Mouse (Mus musculus): Measurements from ENCODE around the gene Taf15. TPM values are rescaled to one million over a fixed set of nuclear protein-coding genes. Genes with fewer than 3 reads are reported as not detected.

Taf15 gene
- 150 TPM for polyA plus RNA-seq (2021)

DNA sequence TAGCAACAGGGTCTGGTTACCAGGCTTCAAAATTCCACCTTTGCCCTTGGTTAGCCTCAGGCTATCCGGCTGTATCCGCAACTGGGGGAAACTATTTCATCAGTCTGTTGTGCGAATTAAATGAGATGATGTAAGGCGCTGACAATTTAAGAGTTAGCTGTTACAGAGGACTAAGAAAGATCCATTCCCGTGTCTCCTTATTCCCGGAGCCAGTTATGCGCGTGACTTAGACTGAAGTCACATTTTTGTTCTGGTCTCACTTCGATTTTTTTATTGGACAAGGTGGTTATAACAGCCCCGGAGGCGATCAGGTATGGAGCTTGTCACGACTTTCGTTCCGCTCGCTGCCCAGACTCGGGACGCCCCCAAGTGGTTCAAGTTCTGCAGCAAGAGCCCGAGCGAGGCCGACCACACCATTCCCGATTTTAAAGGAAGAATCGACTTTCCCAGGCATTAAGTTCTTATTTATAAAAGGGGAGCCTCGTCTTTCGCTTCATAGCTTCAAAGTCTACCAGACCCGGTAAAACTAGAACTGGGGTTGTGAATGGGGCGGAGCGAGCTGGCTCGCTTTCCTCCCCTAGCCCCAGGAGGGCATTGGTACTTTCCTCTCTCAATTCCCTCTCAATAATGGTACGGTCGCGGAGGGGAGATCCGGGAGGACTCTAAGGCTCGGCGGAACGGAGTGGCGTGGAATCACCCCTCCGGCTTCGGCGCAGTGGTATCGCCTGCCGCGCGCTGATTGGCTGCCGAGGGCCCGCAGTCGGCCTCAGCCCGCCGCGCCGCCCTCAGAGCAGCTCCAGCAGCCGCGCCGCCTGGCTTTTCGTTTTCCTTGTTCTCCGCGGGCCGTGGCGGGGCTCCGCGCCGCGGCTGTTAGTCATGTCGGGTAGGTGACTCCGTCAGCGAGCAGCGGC is at the start of gene Taf15:
Gene Taf15, plus strand, starts transcription at position 763 of the 911 bp plus-strand sequence.
- CTCF ChIA-PET, result interaction anchor here (1.2 to 1.9 kb wide), 7 partner anchors 10 to 32 kb away, joined by 3 to 16 read pairs (median 7); partner anchors contain the start of gene Mmp28
- peak; percentile 83 for TF ChIP-seq CTCF (IDR thresholded peaks at IDR 0.05)
- POLR2A ChIA-PET, result interaction anchor here (0.8 to 2.4 kb wide), 4 partner anchors 10 to 30 kb away, joined by 3 to 8 read pairs (median 6); no protein-coding TSS in a partner anchor
- no peaks in the 10 kb centered on the region for H3K27me3 ChIP-seq
- peak; percentile 98 for ATAC-seq
- DNase-seq (ENCODE audit: low read depth, low spot score), result peak; percentile 91
- in situ Hi-C loops (cut with MboI; ENCODE audit: low pct_unique_long_range_greater_than_20kb), result no loop called here

GRCm38 (mm10) chr11:83424681-83425080 is 48.2 kb upstream of the Taf15 start:
- DNase-seq (ENCODE audit: low read depth, low spot score), result no peak
- TF ChIP-seq CTCF (IDR thresholded peaks at IDR 0.05), result peak; percentile 84
- CTCF ChIA-PET, result interaction anchor here (0.9 to 2.4 kb wide), 17 partner anchors 10 to 103 kb away, joined by 3 to 13 read pairs (median 5); no protein-coding TSS in a partner anchor
- ATAC-seq, result no peak
- peaks cover 26% of the 10 kb centered on the region for H3K27me3 ChIP-seq
- in situ Hi-C loops (cut with MboI; ENCODE audit: low pct_unique_long_range_greater_than_20kb), result loop anchor here (5.0 to 10.0 kb wide), 2 partner anchors 70 to 97 kb away; no protein-coding TSS in a partner anchor
- POLR2A ChIA-PET, result no interaction called here

DNA sequence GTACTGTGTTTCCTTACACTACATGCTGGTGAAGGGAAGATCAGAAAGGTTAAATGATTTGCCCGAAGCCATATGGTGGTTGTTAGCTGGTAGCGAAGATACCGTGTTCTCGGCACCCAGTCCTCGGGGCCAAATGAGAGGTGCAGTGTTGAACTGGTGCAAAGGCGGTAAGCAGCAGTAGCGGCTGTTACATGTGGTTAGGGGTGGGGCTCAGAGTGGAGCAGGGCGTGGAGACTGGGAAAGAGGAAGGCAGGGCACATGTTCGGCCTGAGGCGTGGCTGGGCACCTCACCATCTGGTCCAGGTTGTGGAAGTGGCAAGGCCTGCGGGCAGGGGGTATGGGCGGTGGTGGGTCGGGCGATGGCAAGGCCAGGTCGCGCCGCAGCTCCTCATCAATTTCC is 45.9 kb upstream of the Taf15 start:
- ChIA-PET CTCF (interaction anchor here (0.9 kb wide), 1 partner anchor 10 kb away, joined by 3 read pairs; no protein-coding TSS in a partner anchor), POLR2A (no interaction called here)
- no peak for TF ChIP-seq CTCF (IDR thresholded peaks at IDR 0.05)
- DNase-seq (ENCODE audit: low read depth, low spot score), result no peak
- in situ Hi-C loops (cut with MboI; ENCODE audit: low pct_unique_long_range_greater_than_20kb), result loop anchor here (10.0 kb wide), 1 partner anchor 72 kb away; no protein-coding TSS in a partner anchor
- peaks cover 36% of the 10 kb centered on the region for H3K27me3 ChIP-seq
- no peak for ATAC-seq

DNA sequence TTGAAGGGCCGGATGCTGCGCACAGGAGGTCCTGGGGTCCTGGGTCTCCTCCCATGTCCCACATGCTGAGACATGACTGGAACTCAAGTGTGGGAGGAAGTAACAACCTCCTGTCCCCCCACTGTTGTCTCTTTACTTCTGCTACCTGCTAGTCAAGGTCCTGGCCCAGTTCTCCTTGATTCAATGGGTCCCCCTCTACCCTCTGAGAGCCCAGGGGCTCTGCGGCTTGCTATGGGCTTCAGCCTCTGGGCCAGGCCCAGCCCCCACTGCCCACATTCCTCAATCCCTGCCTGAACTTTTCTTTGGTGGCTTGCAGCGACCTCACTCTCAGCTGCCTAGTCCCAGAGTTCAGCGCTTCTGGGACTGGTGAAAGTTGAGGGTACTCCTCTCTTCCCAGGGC is 43.5 kb upstream of the Taf15 start, which contains the start of gene Gas2l2:
Gene Gas2l2, minus strand, starts transcription at position 101 of the 400 bp plus-strand sequence.
- TF ChIP-seq CTCF (IDR thresholded peaks at IDR 0.05), result no peak
- ATAC-seq (no peak), DNase-seq (ENCODE audit: low read depth, low spot score) (no peak)
- peaks cover 36% of the 10 kb centered on the region for H3K27me3 ChIP-seq
- in situ Hi-C loops (cut with MboI; ENCODE audit: low pct_unique_long_range_greater_than_20kb), result loop anchor here (10.0 kb wide), 1 partner anchor 75 kb away; no protein-coding TSS in a partner anchor
- ChIA-PET POLR2A (no interaction called here), CTCF (no interaction called here)

GRCm38 (mm10) chr11:83432533-83432932 is 40.4 kb upstream of the Taf15 start:
- CTCF ChIA-PET, result no interaction called here
- in situ Hi-C loops (cut with MboI; ENCODE audit: low pct_unique_long_range_greater_than_20kb), result no loop called here
- no peak for ATAC-seq

DNA sequence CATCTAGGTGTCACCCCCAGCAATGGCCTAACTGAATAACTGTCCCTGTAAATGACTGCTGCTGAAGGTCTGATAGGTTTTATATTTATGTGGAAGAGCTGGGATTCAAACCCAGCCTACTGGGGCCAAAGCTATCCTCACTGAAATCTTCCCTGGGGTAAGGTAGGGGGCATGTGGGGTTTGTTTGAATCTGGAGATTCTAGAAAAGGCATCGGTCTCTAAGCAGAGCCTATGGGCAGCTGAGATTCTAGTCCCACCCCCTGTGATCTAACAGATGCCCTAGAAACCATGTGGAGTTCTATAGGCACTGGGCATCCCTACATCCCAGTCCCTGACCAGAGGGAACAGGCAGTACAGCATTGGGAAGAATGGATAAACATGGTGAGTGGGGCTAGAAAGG is 35.5 kb upstream of the Taf15 start, which contains the start of gene 1700020L24Rik:
Gene 1700020L24Rik, plus strand, starts transcription at position 301 of the 400 bp plus-strand sequence.
- no peak for TF ChIP-seq CTCF (IDR thresholded peaks at IDR 0.05)
- CTCF ChIA-PET, result interaction anchor here (4.5 kb wide), 1 partner anchor 12 kb away, joined by 11 read pairs; no protein-coding TSS in a partner anchor
- H3K27me3 ChIP-seq, result peaks cover 38% of the 10 kb centered on the region
- DNase-seq (ENCODE audit: low read depth, low spot score) (no peak), ATAC-seq (no peak)
- in situ Hi-C loops (cut with MboI; ENCODE audit: low pct_unique_long_range_greater_than_20kb), result loop anchor here (5.0 kb wide), 1 partner anchor 200 kb away; no protein-coding TSS in a partner anchor
- POLR2A ChIA-PET, result no interaction called here

More at GRCm38 (mm10) chr11:83432533-83432932, 40.4 kb upstream of the Taf15 start:
- no peak for TF ChIP-seq CTCF (IDR thresholded peaks at IDR 0.05)
- POLR2A ChIA-PET, result interaction anchor here (1.7 kb wide), 1 partner anchor 23 kb away, joined by 4 read pairs; the partner anchor contains the start of gene Rasl10b
- peaks cover 46% of the 10 kb centered on the region for H3K27me3 ChIP-seq
- DNase-seq (ENCODE audit: low read depth, low spot score), result no peak

- H3K27me3 ChIP-seq, result peaks cover 43% of the 10 kb centered on the region
- DNase-seq (ENCODE audit: low read depth, low spot score) (no peak), ATAC-seq (no peak)
- ChIA-PET CTCF (interaction anchor here (1.3 kb wide), 2 partner anchors 34 to 311 kb away, joined by 3 to 5 read pairs; no protein-coding TSS in a partner anchor), POLR2A (no interaction called here)
- no peak for TF ChIP-seq CTCF (IDR thresholded peaks at IDR 0.05)
- in situ Hi-C loops (cut with MboI; ENCODE audit: low pct_unique_long_range_greater_than_20kb), result loop anchor here (5.0 to 10.0 kb wide), 2 partner anchors 198 to 295 kb away; no protein-coding TSS in a partner anchor
These were observed 33.3 kb upstream of the Taf15 start for GRCm38 (mm10) chr11:83439426-83440060.

DNA sequence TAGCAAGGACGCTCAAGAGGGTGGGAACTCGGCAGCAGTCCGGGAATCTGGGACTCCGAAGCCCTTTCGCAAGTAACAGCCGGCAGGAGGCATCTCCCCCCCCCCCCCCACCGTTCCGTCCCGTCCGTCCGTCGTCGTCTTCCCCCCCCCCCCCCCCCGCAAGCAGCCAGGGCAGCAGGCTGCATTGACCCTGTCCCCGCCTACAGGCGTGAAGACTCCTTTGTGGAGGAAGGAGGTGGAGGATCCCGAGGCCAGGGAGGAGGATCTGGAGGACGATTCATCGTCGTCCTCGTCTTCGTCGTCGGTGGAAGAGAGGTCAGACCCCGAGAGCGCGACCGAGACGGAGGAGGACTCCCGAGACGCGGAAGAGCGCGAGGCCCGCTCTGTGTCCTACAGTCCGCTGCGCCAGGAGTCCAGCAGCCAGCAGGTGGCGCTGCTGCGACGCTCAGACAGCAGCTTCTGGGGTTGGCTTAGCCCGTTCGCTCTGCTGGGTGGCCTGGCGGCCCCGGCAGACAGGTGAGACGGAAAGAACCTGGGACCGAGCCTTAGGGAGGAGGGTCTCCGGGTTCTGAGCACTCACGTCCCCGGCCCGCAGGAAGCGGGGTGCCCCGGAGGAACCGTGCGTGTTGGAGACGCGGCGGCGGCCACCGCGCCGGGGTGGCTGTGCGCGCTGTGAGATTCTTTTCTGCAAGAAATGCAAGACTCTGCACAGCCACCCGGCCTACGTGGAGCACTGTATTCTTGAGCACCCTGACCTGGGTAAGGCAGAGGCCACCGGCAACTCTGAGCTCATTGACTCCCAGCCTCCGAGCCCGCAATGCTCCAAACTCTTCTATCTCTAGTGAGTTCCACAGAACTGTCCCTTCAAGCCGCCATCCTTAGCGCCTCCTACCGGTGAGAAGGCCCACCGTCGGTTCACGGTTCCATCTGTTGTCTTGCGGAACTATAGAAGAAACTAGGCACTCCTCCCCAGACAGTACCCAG is 32.5 kb upstream of the Taf15 start:
- CTCF ChIA-PET, result interaction anchor here (0.8 to 1.5 kb wide), 7 partner anchors 14 to 310 kb away, joined by 3 to 7 read pairs (median 3); partner anchors contain the start of gene Taf15
- H3K27me3 ChIP-seq, result peaks cover 37% of the 10 kb centered on the region
- in situ Hi-C loops (cut with MboI; ENCODE audit: low pct_unique_long_range_greater_than_20kb), result loop anchor here (10.0 kb wide), 1 partner anchor 294 kb away; no protein-coding TSS in a partner anchor

DNA sequence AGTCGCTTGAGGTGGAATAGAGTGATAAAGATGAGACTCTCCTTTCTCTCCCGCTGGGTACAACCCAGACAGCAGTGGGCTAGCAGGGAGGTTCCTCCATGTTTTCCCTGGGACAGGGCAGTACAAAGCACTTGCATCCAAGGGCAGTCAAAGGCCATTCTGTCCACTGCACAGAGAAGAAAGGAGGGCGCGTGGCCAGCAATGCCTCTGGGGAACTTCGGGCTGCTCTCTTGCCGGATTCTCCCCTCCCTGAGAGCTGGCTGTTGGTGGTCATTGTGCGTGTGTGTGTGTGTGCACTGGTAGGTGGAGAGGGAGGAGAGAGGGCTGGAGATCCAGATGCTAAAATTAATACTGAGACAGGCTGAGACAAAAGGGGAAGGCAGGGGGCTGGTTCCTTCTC is 31.7 kb upstream of the Taf15 start:
- no peak for TF ChIP-seq CTCF (IDR thresholded peaks at IDR 0.05)
- POLR2A ChIA-PET, result no interaction called here
- peaks cover 31% of the 10 kb centered on the region for H3K27me3 ChIP-seq
- DNase-seq (ENCODE audit: low read depth, low spot score) (no peak), ATAC-seq (no peak)
- in situ Hi-C loops (cut with MboI; ENCODE audit: low pct_unique_long_range_greater_than_20kb), result loop anchor here (10.0 kb wide), 1 partner anchor 294 kb away; no protein-coding TSS in a partner anchor
- CTCF ChIA-PET, result interaction anchor here (1.0 to 3.0 kb wide), 8 partner anchors 15 to 309 kb away, joined by 3 to 16 read pairs (median 4); partner anchors contain the start of gene Taf15

More for the DNA sequence above, 32.5 kb upstream of the Taf15 start:
- DNase-seq (ENCODE audit: low read depth, low spot score) (no peak), ATAC-seq (peak; percentile 88)
- TF ChIP-seq CTCF (IDR thresholded peaks at IDR 0.05), result peak; percentile 100
- POLR2A ChIA-PET, result no interaction called here

Measured in Patski (cell line).